Mouse (Mus musculus) thymus, adult 2 months (tissue): ENCODE results near the gene Slc41a3.

Experiments used
- CTCF ChIP-seq: fragments of 200-500 bp; IDR thresholded peaks from 2 replicates; pipeline ENCODE4 v1.5.1; 2012; ENCODE audit warnings: mild to moderate bottlenecking, control low read depth, low read length, moderate library complexity, borderline replicate concordance; ENCODE audit not compliant: control insufficient read depth, poor library complexity, insufficient read depth; ENCODE audit errors: extremely low read depth
- POLR2A ChIP-seq: fragments of 200-500 bp; IDR thresholded peaks from 2 replicates; pipeline ENCODE4 v1.6.1; 2012; ENCODE audit warnings: mild to moderate bottlenecking, low read length, control low read depth, moderate library complexity; ENCODE audit not compliant: control insufficient read depth, poor library complexity, insufficient read depth; ENCODE audit errors: extremely low read depth

- TF ChIP-seq CTCF (no peak), POLR2A (no peak)
Observed at GRCm38 (mm10) chr6:90668693-90669092, 64.2 kb downstream of the Slc41a3 start.
